Mouse (Mus musculus) embryonic fibroblast, embryonic 13.5 days (primary cell): ENCODE measurements around the gene Opa3.

Experiments used
- CTCF ChIP-seq: IDR thresholded peaks from 2 replicates; pipeline ENCODE4 v1.5.1; 2011; ENCODE audit warnings: mild to moderate bottlenecking, control low read depth, low read length, moderate library complexity, borderline replicate concordance; ENCODE audit not compliant: insufficient read depth
- POLR2A ChIP-seq: IDR thresholded peaks from 2 replicates; pipeline ENCODE4 v1.6.1; 2011; ENCODE audit warnings: low read depth, mild to moderate bottlenecking, control low read depth, low read length, moderate library complexity

DNA sequence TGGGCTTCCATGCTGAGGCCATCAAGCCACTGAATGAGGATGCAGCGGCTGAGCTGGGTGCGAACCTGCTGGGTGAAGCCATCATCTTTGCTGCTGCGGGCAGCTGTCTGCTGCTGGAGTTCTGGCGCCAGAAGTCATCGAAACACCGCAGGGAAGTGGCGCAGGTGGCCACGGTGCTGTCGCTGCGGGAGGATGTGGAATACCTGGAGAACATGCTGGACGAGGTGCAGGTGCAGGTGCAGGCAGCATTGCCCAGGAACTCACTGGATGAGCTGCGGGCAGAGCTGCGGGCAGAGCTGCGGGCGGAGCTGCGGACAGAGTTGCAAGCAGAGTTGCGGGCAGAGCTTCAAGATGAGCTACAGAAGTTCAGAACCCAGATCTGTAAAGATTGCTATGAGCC is 27.3 kb downstream of the Opa3 start:
- TF ChIP-seq CTCF = no peak
- TF ChIP-seq POLR2A = no peak
